Mouse (Mus musculus) neural tube, embryonic 14.5 days (tissue): ENCODE data around the gene Fcho1. TPM values are rescaled to one million over a fixed set of nuclear protein-coding genes. Genes with fewer than 3 reads are reported as not detected.

Experiments
- ATAC-seq: fragments of 200-750 bp; cut with Nextera tagmentation; 2 replicates; pipeline ENCODE4 v1.8.0; 2017; ENCODE audit warnings: low read depth, mild to moderate bottlenecking, moderate TSS enrichment, moderate library complexity
- H3K27ac ChIP-seq: fragments of 300-500 bp; sonication (generic); 2 replicates; pipeline ENCODE4 v1.5.1; 2014; ENCODE audit warnings: low read depth, mild to moderate bottlenecking, control low read depth, low read length, moderate library complexity, mixed read lengths
- H3K27me3 ChIP-seq: fragments of 300-500 bp; sonication (generic); 2 replicates; pipeline ENCODE4 v1.6.1; 2014; ENCODE audit warnings: low read length; ENCODE audit not compliant: control insufficient read depth, insufficient read depth
- H3K36me3 ChIP-seq: fragments of 300-500 bp; sonication (generic); 2 replicates; pipeline ENCODE4 v1.6.1; 2014; ENCODE audit warnings: low read length, mixed read lengths; ENCODE audit not compliant: control insufficient read depth, insufficient read depth
- H3K4me1 ChIP-seq: fragments of 300-500 bp; sonication (generic); 2 replicates; pipeline ENCODE4 v1.6.1; 2014; ENCODE audit warnings: low read length; ENCODE audit not compliant: control insufficient read depth, insufficient read depth
- H3K4me2 ChIP-seq: fragments of 300-500 bp; sonication (generic); 2 replicates; pipeline ENCODE4 v1.6.1; 2014; ENCODE audit warnings: mild to moderate bottlenecking, low read depth, low read length, control low read depth
- H3K4me3 ChIP-seq: fragments of 300-500 bp; sonication (generic); 2 replicates; pipeline ENCODE4 v1.5.1; 2014; ENCODE audit warnings: low read depth, low read length, control low read depth, mixed read lengths
- H3K9ac ChIP-seq: fragments of 300-500 bp; sonication (generic); replicated peaks from 2 replicates; pipeline ENCODE4 v1.6.1; 2014; ENCODE audit warnings: low read depth, mild to moderate bottlenecking, control low read depth, low read length, mixed read lengths
- H3K9me3 ChIP-seq: fragments of 300-500 bp; sonication (generic); 2 replicates; pipeline ENCODE4 v1.6.1; 2016; ENCODE audit warnings: low read length; ENCODE audit not compliant: control insufficient read depth
- WGBS: fragments of 180-500 bp; shearing (Covaris S2); extraction: QIAGEN DNeasy Blood & Tissue Kit; methylation state at CpG from one replicate; pipeline ENCODE4 v1.1.7; 2014; 5-methylcytosine and 5-hydroxymethylcytosine counted together
- polyA plus RNA-seq: library from polyadenylated mRNA; unstranded; fragments of >200 nt; fragmentation: Nextera tagmentation; extraction: Ambion mirVana; gene quantifications from 2 replicates; pipeline ENCODE4 v1.2.1, GENCODE M21; 2014

The Fcho1 gene
- polyA plus RNA-seq, 1 experiment from 2014 or later: 62.7 TPM

- no peak overlapping the region for H3K27ac ChIP-seq
- no peak for ATAC-seq
- H3K4me2 ChIP-seq: no peak overlapping the region
- H3K36me3 ChIP-seq: no peaks in the 10 kb centered on the region
- peaks cover 2% of the 10 kb centered on the region; the same call in 1 of the 2 replicates for H3K4me1 ChIP-seq
- peaks cover 72% of the 10 kb centered on the region for H3K27me3 ChIP-seq
- H3K9me3 ChIP-seq: no peaks in the 10 kb centered on the region
- WGBS: 7% methylated on average over 21 of the region's 21 CpGs
- H3K4me3 ChIP-seq: no peak overlapping the region
- H3K9ac ChIP-seq: no peak overlapping the region
Measured at GRCm38 (mm10) chr8:71680471-71680870, 45.0 kb downstream of the Fcho1 start.

- no peak for ATAC-seq
- H3K27me3 ChIP-seq: peaks cover 66% of the 10 kb centered on the region
- no peaks in the 10 kb centered on the region for H3K9me3 ChIP-seq
- H3K36me3 ChIP-seq: no peaks in the 10 kb centered on the region
- H3K4me1 ChIP-seq: peaks cover 2% of the 10 kb centered on the region; the same call in 1 of the 2 replicates
- no peak overlapping the region for H3K27ac ChIP-seq
- 7% methylated on average over 46 of the region's 46 CpGs for WGBS
- peak overlapping the region; percentile 44 for H3K4me2 ChIP-seq
- peak overlapping the region; percentile 28; the same call in 1 of the 2 replicates for H3K9ac ChIP-seq
- peak overlapping the region; percentile 23 for H3K4me3 ChIP-seq
Measured at GRCm38 (mm10) chr8:71679550-71680168, 45.9 kb downstream of the Fcho1 start.

GRCm38 (mm10) chr8:71679116-71679515, 46.4 kb downstream of the Fcho1 start:
- Histone ChIP-seq H3K36me3 (no peaks in the 10 kb centered on the region), H3K9me3 (no peaks in the 10 kb centered on the region), H3K27ac (no peak overlapping the region), H3K4me3 (peak overlapping the region; percentile 23; the same call in 1 of the 2 replicates), H3K27me3 (peaks cover 63% of the 10 kb centered on the region), H3K4me1 (peaks cover 2% of the 10 kb centered on the region; the same call in 1 of the 2 replicates), H3K4me2 (peak overlapping the region; percentile 44), H3K9ac (no peak overlapping the region)
- WGBS: 15% methylated on average over 16 of the region's 16 CpGs
- ATAC-seq: no peak

- H3K4me3 ChIP-seq: no peak overlapping the region
- H3K27me3 ChIP-seq: peaks cover 54% of the 10 kb centered on the region
- H3K9me3 ChIP-seq: no peaks in the 10 kb centered on the region
- H3K4me1 ChIP-seq: peaks cover 2% of the 10 kb centered on the region; the same call in 1 of the 2 replicates
- no peak for ATAC-seq
- no peaks in the 10 kb centered on the region for H3K36me3 ChIP-seq
- no peak overlapping the region for H3K4me2 ChIP-seq
- H3K27ac ChIP-seq: no peak overlapping the region
- 62% methylated on average over 4 of the region's 4 CpGs for WGBS
- no peak overlapping the region for H3K9ac ChIP-seq
Measured at GRCm38 (mm10) chr8:71678216-71678615, 47.3 kb downstream of the Fcho1 start.

- Histone ChIP-seq H3K27ac (no peak overlapping the region), H3K4me1 (peaks cover 2% of the 10 kb centered on the region; the same call in 1 of the 2 replicates), H3K9ac (no peak overlapping the region), H3K27me3 (peaks cover 47% of the 10 kb centered on the region), H3K36me3 (no peaks in the 10 kb centered on the region), H3K9me3 (no peaks in the 10 kb centered on the region), H3K4me3 (no peak overlapping the region), H3K4me2 (no peak overlapping the region)
- ATAC-seq: no peak
Measured at GRCm38 (mm10) chr8:71677555-71677954, 48.0 kb downstream of the Fcho1 start.

- ATAC-seq: no peak
- peaks cover 5% of the 10 kb centered on the region; the same call in 1 of the 2 replicates for H3K4me1 ChIP-seq
- H3K36me3 ChIP-seq: no peaks in the 10 kb centered on the region
- H3K27me3 ChIP-seq: peaks cover 40% of the 10 kb centered on the region
- 53% methylated on average over 9 of the region's 9 CpGs for WGBS
- H3K27ac ChIP-seq: no peak overlapping the region
- peak overlapping the region; percentile 63 for H3K4me3 ChIP-seq
- no peaks in the 10 kb centered on the region for H3K9me3 ChIP-seq
- H3K9ac ChIP-seq: no peak overlapping the region
- H3K4me2 ChIP-seq: peak overlapping the region; percentile 78; the same call in 1 of the 2 replicates
Measured at GRCm38 (mm10) chr8:71676803-71677202, 48.7 kb downstream of the Fcho1 start.

- Histone ChIP-seq H3K4me3 (peak within 1 kb of the TSS; percentile 63), H3K9me3 (no peaks in the 10 kb centered on the region), H3K36me3 (no peaks in the 10 kb centered on the region), H3K9ac (peak within 1 kb of the TSS; percentile 73), H3K4me2 (peak within 1 kb of the TSS; percentile 78), H3K27ac (peak within 1 kb of the TSS; percentile 62), H3K4me1 (peaks cover 6% of the 10 kb centered on the region; the same call in 1 of the 2 replicates), H3K27me3 (peaks cover 33% of the 10 kb centered on the region)
- 2% methylated on average over 40 of the region's 40 CpGs for WGBS
- peak; percentile 57 for ATAC-seq
Measured at GRCm38 (mm10) chr8:71676020-71676741, 49.3 kb downstream of the Fcho1 start, which contains the start of gene Jak3. Gene Jak3, plus strand, starts transcription at chr8:71676296.

GRCm38 (mm10) chr8:71675456-71676019, 50.0 kb downstream of the Fcho1 start:
- Histone ChIP-seq H3K9me3 (no peaks in the 10 kb centered on the region), H3K4me3 (peak overlapping the region; percentile 63), H3K27ac (no peak overlapping the region), H3K36me3 (no peaks in the 10 kb centered on the region), H3K4me2 (peak overlapping the region; percentile 78), H3K9ac (peak overlapping the region; percentile 73), H3K4me1 (peaks cover 6% of the 10 kb centered on the region; the same call in 1 of the 2 replicates), H3K27me3 (peaks cover 27% of the 10 kb centered on the region)
- 27% methylated on average over 9 of the region's 9 CpGs for WGBS
- no peak for ATAC-seq

- ATAC-seq: no peak
- H3K4me1 ChIP-seq: peaks cover 10% of the 10 kb centered on the region; the same call in 1 of the 2 replicates
- WGBS: 75% methylated on average over 2 of the region's 2 CpGs
- H3K9ac ChIP-seq: no peak overlapping the region
- H3K4me2 ChIP-seq: no peak overlapping the region
- H3K27ac ChIP-seq: no peak overlapping the region
- H3K9me3 ChIP-seq: no peaks in the 10 kb centered on the region
- no peaks in the 10 kb centered on the region for H3K36me3 ChIP-seq
- no peak overlapping the region for H3K4me3 ChIP-seq
- peaks cover 17% of the 10 kb centered on the region for H3K27me3 ChIP-seq
Measured at GRCm38 (mm10) chr8:71674071-71674470, 51.4 kb downstream of the Fcho1 start.
